Mouse (Mus musculus) intestine, postnatal 0 days (tissue): ENCODE measurements around the gene Tgm6. TPM values are rescaled to one million over a fixed set of nuclear protein-coding genes. Genes with fewer than 3 reads are reported as not detected.

ENCODE experiments used
- ATAC-seq: fragments of 200-750 bp; cut with Nextera tagmentation; 2 replicates; pipeline ENCODE4 v1.8.0; 2017; ENCODE audit warnings: mild to moderate bottlenecking, moderate TSS enrichment, moderate library complexity
- H3K27ac ChIP-seq: fragments of 300-500 bp; sonication (generic); 2 replicates; pipeline ENCODE4 v1.5.1; 2014; ENCODE audit warnings: mild to moderate bottlenecking, low read depth, low read length, moderate library complexity
- H3K27me3 ChIP-seq: fragments of 300-500 bp; sonication (generic); replicated peaks from 2 replicates; pipeline ENCODE4 v1.6.1; 2014; ENCODE audit warnings: low read length, mixed read lengths; ENCODE audit not compliant: control insufficient read depth, insufficient read depth
- H3K36me3 ChIP-seq: fragments of 300-500 bp; sonication (generic); 2 replicates; pipeline ENCODE4 v1.6.1; 2014; ENCODE audit warnings: mild to moderate bottlenecking, moderate library complexity; ENCODE audit not compliant: control insufficient read depth, insufficient read depth
- H3K4me1 ChIP-seq: fragments of 300-500 bp; sonication (generic); replicated peaks from 2 replicates; pipeline ENCODE4 v1.6.1; 2014; ENCODE audit warnings: antibody characterized with exemption, low read length, mixed read lengths; ENCODE audit not compliant: control insufficient read depth, insufficient read depth
- H3K4me2 ChIP-seq: fragments of 300-500 bp; sonication (generic); replicated peaks from 2 replicates; pipeline ENCODE4 v1.6.1; 2014; ENCODE audit warnings: low read depth, mild to moderate bottlenecking, moderate library complexity
- H3K4me3 ChIP-seq: fragments of 300-500 bp; sonication (generic); 2 replicates; pipeline ENCODE4 v1.5.1; 2014; ENCODE audit warnings: low read depth, low read length
- H3K9ac ChIP-seq: fragments of 300-500 bp; sonication (generic); 2 replicates; pipeline ENCODE4 v1.6.1; 2014; ENCODE audit warnings: mild to moderate bottlenecking, low read depth, low read length
- H3K9me3 ChIP-seq: fragments of 300-500 bp; sonication (generic); 2 replicates; pipeline ENCODE4 v1.6.1; 2016; ENCODE audit warnings: mixed run types; ENCODE audit not compliant: control insufficient read depth
- CTCF ChIP-seq: sonication (generic); IDR thresholded peaks from 2 replicates; pipeline ENCODE4 v1.5.1; 2016; ENCODE audit warnings: low read depth, mild to moderate bottlenecking, control low read depth, antibody characterized with exemption, moderate library complexity
- WGBS: fragments of 180-500 bp; shearing (Covaris S2); extraction: QIAGEN DNeasy Blood & Tissue Kit; methylation state at CpG from one replicate; pipeline ENCODE4 v1.1.7; 2014; 5-methylcytosine and 5-hydroxymethylcytosine counted together
- polyA plus RNA-seq: library from polyadenylated mRNA; unstranded; fragments of >200 nt; fragmentation: Nextera tagmentation; extraction: Ambion mirVana; gene quantifications from 2 replicates; pipeline ENCODE4 v1.2.1, GENCODE M21; 2015

Tgm6 gene
- polyA plus RNA-seq, 1 experiment from 2014 or later = not detected

DNA sequence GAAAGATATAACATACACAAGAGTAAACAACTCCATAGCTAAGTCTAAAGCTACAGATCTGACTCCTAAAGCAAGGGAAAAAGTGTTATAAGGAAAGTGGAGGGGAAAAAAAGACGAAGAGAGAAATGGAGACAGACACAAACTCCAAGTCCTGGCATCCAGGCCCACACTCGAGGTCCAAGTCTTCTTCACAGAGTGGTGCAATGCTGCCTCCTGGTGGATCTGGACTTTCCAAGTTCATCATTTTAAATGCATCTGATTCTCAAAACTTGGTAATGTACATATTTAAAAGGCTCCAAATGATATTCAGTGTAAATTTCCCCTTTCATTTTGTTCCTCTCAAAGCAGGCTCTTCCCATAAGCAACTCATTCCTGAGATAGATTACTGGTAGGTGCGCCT lies 55.6 kb downstream of the Tgm6 start:
- H3K4me3 ChIP-seq = no peak overlapping the region
- WGBS = 47% methylated on average over 3 of the region's 3 CpGs
- H3K9ac ChIP-seq = no peak overlapping the region
- no peaks in the 10 kb centered on the region for H3K9me3 ChIP-seq
- H3K4me1 ChIP-seq = no peaks in the 10 kb centered on the region
- no peak overlapping the region for H3K4me2 ChIP-seq
- H3K36me3 ChIP-seq = peaks cover 45% of the 10 kb centered on the region
- TF ChIP-seq CTCF = peak; percentile 84
- H3K27me3 ChIP-seq = no peaks in the 10 kb centered on the region
- H3K27ac ChIP-seq = no peak overlapping the region
- ATAC-seq = no peak

DNA sequence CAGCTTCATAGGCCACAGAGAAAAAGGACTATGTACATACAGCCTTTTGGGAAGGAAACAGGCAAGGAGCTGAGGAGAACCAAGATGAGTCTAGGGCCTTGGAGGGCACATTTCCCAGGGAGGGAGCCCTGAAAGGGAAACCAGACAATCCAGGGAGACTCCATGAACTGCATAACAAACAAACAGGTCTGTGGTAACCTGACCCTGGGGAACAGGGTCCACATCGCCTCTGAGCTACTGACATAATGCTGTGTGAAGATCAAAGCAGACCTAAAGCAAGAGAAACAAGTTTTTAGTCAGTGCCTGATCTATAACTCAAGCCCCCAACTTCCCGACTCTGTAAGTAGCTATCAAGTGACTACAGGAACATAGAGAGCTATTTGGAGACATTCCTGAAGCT lies 59.5 kb downstream of the Tgm6 start:
- Histone ChIP-seq H3K9me3 (no peaks in the 10 kb centered on the region), H3K27me3 (no peaks in the 10 kb centered on the region), H3K4me1 (no peaks in the 10 kb centered on the region), H3K9ac (no peak overlapping the region), H3K36me3 (peaks cover 68% of the 10 kb centered on the region), H3K4me2 (no peak overlapping the region), H3K4me3 (no peak overlapping the region), H3K27ac (no peak overlapping the region)
- ATAC-seq = no peak
- WGBS = 79% methylated on average over 2 of the region's 2 CpGs
- no peak for TF ChIP-seq CTCF

GRCm38 (mm10) chr2:130176820-130177219 lies 64.6 kb downstream of the Tgm6 start:
- Histone ChIP-seq H3K9ac (no peak overlapping the region; the same call in 1 of the 2 replicates), H3K4me1 (no peaks in the 10 kb centered on the region), H3K9me3 (no peaks in the 10 kb centered on the region), H3K27ac (no peak overlapping the region), H3K36me3 (peaks cover 38% of the 10 kb centered on the region), H3K4me3 (no peak overlapping the region), H3K4me2 (peak overlapping the region; percentile 74; the same call in 1 of the 2 replicates), H3K27me3 (no peaks in the 10 kb centered on the region)
- no peak for TF ChIP-seq CTCF
- no peak for ATAC-seq
- 46% methylated on average over 8 of the region's 8 CpGs for WGBS

DNA sequence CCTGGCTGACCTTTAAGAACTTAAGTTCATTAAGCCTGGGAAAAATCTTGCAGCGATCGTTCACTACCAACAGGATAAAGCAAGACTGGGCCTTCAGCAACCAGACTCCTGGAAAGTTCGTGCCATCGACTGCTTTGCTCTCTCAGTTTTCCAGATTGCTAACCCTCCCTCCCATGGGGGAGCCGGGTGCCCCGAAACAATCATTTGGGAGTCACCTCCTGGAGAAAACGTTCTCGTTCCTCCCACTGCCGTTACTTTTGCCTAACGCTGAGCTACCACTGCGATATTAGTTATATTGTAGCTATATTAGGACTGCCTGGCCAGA lies 66.1 kb downstream of the Tgm6 start:
- no peaks in the 10 kb centered on the region for H3K4me1 ChIP-seq
- TF ChIP-seq CTCF = no peak
- peak overlapping the region; percentile 92 for H3K27ac ChIP-seq
- under 1% methylated on average over 11 of the region's 11 CpGs for WGBS
- no peak for ATAC-seq
- H3K4me2 ChIP-seq = peak overlapping the region; percentile 74
- H3K27me3 ChIP-seq = no peaks in the 10 kb centered on the region
- H3K4me3 ChIP-seq = peak overlapping the region; percentile 84
- peaks cover 23% of the 10 kb centered on the region for H3K36me3 ChIP-seq
- H3K9me3 ChIP-seq = no peaks in the 10 kb centered on the region
- peak overlapping the region; percentile 99 for H3K9ac ChIP-seq

DNA sequence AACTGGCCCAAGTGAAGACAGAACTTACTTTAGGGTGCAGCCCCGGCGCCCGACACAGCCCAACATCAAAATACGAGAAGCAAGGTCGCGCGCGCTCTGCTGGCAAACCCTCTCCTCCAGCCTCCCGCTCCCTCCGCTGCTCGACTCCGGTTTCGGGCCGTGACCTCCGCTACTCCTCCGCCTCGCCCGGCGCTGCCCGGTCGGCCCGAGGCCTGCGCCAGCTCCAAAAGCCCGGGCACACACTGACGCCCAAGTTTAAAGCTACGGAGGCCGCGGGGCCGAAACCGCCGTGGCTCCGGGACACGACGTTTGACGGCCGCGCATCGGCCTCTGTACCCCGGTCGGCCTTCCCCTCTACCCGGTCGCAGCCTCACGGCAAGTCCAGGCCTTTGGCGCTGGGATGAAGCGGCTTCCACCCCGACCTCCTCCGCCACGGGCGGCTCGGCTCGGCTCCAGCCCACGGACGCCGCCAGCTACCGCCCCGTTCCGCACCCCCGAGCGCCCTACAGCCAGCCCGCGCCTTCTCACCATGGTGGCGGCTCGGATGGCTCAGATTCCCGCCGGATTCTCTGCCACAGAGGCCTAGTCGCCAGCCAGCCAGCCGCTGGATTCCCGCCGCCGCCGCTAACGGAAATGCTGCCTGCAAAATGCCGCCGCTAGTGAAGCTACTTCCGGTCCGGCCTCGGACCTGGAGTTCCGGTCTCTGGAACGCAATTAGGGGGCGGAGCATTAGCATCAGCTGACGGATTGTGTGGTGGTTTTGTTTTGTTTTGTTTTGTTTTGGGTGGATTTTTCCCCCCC lies 66.7 kb downstream of the Tgm6 start, which contains the start of gene Snrpb:
TSS of gene Snrpb (minus strand) at position 698 of the 801 bp plus-strand sequence.
- WGBS = under 1% methylated on average over 81 of the region's 81 CpGs
- Histone ChIP-seq H3K9ac (peak within 1 kb of the TSS; percentile 99), H3K36me3 (peaks cover 18% of the 10 kb centered on the region), H3K4me2 (peak within 1 kb of the TSS; percentile 74), H3K27me3 (no peaks in the 10 kb centered on the region), H3K9me3 (no peaks in the 10 kb centered on the region), H3K27ac (peak within 1 kb of the TSS; percentile 92), H3K4me3 (peak within 1 kb of the TSS; percentile 84), H3K4me1 (no peaks in the 10 kb centered on the region)
- TF ChIP-seq CTCF = no peak; the same call in 1 of the 2 replicates
- ATAC-seq = peak; percentile 92

DNA sequence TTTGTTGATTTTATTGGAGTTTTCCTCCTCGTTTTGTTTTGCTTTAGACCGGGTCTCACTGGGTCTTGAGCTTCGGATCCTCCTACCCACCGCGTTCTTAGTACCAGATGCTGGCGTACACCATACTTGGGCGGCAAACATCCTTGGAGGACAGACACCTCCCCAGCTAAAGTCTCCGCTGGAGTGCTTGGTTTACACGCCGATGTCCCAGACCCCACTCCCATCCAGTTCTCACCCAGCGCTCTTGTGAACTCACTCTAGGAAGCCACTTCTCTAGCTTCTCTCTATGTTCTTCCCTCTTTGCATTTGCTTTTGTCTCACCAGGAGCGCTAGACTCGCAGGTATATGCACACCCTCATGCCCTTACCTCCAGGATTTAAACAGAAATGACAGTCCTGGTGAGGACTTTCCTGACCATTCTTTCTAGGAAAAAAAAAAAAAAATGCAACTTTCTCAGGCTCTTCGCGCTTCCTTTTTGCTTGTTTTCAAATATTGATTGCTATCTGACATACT lies 67.3 kb downstream of the Tgm6 start:
- H3K4me3 ChIP-seq = peak overlapping the region; percentile 84
- no peaks in the 10 kb centered on the region for H3K27me3 ChIP-seq
- peaks cover 12% of the 10 kb centered on the region for H3K36me3 ChIP-seq
- WGBS = 3% methylated on average over 15 of the region's 15 CpGs
- TF ChIP-seq CTCF = 0 out of 2 replicates have a peak, but pooled peaks have one; percentile 17
- peak; percentile 72 for ATAC-seq
- peak overlapping the region; percentile 92 for H3K27ac ChIP-seq
- peak overlapping the region; percentile 99 for H3K9ac ChIP-seq
- peak overlapping the region; percentile 74 for H3K4me2 ChIP-seq
- no peaks in the 10 kb centered on the region for H3K4me1 ChIP-seq
- H3K9me3 ChIP-seq = no peaks in the 10 kb centered on the region
